Mouse (Mus musculus) adrenal gland, postnatal 10 days (tissue): ENCODE measurements at regions not wholly inside any gene's neighbourhood (a gene's known extent, or its start where the extent isn't known, plus 50 kb on each side); places are given as distances from the start of the nearest gene placed in this dataset.
"Not testable (repeated sequence)": the region's sequence is repeated elsewhere in the genome, so short reads cannot be mapped to it uniquely, and the experiment has no call there.

Experiments
- DNase-seq: peaks from one replicate; pipeline ENCODE4 v3.0.0; 2021; ENCODE audit warnings: mixed read lengths

DNA sequence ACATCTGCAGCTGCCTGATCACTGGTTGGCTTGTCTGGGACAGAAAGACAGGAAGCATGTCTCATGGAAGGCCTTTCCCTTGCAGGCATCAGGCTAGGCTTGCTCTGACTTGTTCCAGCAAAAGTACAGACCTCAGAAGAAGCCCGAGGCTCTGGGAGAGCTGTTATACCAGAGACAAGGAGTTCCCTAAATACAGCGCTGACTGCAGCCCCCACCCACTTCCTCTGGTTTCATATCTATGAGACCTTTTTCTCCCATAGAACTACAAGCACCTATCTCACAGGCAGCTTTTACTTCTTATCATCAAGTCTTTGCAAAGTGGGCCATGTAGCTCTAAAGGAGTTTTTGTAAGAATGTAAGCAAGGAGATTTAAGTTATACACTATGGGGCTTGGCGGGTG, 312.2 kb upstream of the Vmn1r3 start:
- DNase-seq: not testable (repeated sequence)

DNA sequence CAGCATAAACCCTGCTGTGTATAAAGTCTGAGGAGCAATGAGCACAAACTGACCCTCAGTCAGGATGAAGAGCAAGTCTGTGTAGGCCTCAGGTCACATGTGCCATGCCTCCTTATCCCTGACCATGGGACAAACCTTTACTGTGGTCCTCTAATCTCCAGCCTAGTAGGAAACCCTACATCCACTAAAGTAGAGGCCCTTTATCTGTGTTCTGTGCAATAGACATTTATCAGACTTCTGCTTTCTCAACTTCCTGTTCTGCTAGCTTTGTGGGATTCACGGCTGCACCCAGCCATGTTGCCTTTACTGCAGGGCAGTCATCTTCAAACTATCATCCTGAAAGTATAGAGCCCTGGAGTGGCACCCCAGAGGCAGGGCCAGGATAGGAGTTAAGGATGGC, 310.8 kb upstream of the Vmn1r3 start:
- DNase-seq: not testable (repeated sequence)

DNA sequence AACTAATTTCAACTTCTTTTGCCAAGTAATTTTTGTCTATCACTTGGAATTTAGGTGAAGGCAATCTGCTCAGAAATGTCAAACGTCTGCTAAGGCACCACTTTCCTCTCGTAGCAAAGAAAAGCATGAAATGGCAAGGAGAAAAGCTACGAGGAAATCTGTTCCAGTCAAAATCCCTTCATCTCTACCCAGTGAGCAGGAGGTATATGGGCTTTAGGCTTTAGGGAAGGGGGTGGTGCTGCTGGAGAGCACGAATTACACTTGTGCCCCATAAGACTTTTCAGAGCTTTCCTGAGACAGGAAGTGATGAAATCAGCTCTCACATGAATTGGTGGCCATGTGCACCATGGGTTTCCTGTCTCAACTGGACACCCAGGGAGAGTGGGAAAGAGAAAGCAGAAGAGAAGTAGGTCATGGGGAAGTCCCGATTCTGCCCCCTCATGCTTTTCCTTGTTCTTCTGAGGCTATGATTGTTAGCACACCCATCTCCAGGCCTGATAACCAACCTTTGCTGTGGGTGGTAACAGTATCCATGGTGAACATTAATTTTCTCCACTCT, 309.0 kb upstream of the Vmn1r3 start:
- DNase-seq: not testable (repeated sequence)

DNA sequence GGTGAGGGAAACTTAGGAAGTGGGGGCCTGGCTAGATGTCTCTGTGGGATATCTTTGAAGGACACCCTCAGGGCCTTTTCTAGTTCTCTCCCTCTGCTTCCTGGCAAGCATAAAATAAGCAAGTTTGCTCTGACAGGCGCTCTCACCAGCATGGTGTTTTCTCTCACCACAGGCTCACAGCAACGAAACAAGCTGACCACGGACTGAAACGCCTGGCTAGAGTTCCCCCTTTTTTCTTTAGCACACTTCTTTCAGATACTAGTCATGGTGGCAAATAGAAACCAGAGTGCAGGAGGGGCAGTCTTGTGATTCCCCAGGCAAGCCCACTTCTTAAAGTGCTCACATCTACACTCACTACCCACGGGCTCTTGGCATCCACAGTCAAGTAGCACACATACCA, 305.7 kb upstream of the Vmn1r3 start:
- not testable (repeated sequence) for DNase-seq

DNA sequence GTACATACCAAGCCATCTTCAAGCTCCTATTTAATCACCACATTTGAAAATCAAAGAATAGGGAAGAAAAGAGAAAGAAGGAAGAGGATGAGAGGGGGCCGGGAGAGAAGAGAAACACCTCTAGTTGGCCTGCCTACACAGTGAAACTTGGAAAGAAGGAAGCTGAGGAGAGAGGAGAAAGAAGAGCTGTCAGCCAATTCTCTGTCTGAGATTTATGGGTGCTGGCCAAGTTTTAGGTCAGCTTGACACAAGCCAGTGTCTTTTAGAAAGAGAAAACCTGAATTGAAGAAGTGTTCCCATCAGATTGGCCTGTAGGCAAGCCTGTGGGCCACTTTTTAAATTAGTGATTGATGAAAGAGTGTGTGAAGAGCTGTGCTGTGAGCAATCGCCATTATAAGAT, 296.9 kb upstream of the Vmn1r3 start:
- DNase-seq: no peak

DNA sequence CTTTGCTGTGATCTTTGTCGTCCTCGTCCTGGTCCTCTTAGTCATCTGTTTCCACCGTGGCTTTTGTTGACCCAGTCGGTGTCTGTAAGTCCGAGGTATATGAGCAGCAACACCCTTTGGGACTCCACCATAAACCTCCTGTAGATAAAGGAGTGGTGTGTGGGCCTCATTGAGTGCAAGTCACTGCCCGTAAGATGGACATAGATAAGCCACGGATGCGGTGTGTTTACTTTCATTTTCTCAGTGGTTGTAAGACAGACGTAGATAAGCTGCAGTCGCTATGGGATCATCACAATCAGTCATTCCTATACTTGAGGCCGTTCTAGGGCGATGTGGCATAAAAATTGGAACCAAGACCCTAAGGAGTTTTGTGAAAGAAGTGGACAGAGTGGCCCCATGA, 271.6 kb upstream of the Vmn1r3 start:
- no peak for DNase-seq

DNA sequence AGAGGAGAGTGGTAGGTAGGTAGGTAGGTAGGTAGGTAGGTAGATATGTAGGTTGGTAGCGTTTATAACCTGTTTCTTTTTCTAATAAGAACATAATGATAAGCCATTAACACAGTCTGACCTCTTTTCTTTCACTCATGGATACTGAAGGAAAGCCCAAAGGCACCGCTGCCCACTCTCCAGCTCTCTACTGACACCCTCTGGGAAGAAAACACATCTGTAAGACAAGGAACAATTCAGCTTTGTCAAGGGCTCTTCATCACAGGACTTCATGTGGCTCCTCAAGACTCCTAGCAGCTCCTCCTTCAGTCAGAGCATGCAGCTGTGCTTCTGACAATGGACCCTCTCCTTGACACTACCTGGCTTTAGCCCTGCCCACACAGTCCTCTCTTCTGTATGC, 252.2 kb upstream of the Vmn1r3 start:
- not testable (repeated sequence) for DNase-seq

DNA sequence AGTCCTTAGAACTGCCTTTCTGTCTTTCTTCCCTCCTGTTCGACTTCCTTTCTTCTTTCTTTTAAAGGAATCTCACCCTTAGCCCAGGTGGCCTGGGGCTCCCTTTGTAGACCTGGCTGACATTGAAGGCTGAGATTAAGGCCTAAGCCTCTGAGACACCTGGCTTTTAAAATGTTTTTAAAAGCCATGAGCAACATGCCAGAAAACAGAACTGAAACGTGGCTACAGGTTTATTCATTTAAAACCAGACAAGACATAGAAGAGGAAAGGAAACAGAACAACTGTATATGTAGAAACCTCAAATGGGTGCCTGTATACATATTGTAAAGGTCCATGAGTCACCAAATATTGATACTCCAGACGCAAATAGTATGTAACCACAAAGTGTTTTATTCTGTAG, 242.8 kb upstream of the Vmn1r3 start:
- DNase-seq: no peak

DNA sequence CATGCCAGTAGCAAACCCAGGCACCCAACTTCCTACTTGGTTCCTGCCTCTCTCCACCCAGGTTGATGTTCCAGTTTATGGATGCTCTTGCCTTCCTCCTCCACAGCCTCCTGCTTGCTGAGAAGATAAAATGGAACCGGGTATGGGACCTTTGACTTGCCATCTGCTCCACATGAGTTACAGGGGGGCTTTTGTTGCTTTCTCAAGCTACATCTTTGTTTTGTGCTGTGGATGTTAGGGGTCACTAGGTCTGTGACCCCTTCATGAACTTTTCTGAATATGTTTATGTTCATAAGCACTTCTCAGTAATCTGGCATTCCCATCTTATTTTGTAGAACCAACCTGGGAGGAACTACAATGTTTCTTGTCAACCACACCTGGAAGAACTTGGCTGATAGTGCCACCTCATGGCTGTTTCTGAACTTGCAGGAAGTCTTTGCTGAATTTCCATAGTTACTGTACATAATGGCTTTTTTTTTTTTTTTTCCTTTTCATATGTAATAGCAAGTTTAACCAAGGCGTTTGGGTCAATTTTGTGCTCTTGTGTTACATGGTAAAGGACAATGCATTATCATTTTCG, 234.9 kb upstream of the Vmn1r3 start:
- DNase-seq: peak; percentile 60

DNA sequence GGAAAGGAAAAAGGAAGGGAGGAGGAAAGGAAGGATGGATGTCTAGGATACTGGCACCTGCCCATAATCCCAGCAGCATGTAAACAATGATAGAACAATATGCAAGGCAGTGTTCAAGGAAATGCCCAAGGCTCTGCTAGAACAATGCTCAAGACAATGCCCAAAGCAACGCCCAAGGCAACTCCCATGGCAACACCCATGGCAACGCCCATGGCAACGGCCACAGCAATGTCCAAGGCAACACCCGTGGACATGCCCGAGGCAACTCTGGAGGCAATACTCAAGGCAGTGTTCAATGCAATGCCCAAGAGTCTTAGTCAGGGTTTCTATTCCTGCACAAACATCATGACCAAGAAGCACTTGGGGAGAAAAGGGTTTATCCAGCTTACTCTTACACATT, 231.5 kb upstream of the Vmn1r3 start:
- no peak for DNase-seq

DNA sequence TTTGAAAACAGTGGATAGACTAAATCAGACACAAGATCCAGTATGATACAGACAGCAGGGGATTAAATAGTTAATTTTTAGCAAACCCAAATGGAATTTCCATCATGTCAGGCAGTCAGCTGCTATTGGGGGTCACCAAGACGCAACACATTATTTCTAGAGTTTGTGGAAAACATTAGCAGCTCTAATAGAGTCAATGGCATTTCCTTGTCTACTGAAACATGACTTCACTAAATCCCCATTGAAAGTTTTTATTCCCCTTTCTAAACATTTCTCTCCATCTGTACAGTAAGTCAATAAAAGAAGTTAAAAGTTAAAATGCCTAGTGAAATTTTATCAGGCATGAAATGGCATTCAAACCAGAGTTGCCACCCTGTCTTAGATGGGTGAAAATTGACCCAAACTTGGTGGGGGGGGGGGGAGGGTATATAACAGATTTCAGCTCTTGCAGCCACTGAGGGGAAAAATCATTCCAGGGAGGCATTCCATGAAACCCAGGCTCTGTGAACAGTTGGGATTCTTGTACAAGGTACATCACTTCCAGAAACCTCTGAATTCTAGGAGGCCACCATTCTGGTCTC, 229.4 kb upstream of the Vmn1r3 start:
- DNase-seq: not testable (repeated sequence)

DNA sequence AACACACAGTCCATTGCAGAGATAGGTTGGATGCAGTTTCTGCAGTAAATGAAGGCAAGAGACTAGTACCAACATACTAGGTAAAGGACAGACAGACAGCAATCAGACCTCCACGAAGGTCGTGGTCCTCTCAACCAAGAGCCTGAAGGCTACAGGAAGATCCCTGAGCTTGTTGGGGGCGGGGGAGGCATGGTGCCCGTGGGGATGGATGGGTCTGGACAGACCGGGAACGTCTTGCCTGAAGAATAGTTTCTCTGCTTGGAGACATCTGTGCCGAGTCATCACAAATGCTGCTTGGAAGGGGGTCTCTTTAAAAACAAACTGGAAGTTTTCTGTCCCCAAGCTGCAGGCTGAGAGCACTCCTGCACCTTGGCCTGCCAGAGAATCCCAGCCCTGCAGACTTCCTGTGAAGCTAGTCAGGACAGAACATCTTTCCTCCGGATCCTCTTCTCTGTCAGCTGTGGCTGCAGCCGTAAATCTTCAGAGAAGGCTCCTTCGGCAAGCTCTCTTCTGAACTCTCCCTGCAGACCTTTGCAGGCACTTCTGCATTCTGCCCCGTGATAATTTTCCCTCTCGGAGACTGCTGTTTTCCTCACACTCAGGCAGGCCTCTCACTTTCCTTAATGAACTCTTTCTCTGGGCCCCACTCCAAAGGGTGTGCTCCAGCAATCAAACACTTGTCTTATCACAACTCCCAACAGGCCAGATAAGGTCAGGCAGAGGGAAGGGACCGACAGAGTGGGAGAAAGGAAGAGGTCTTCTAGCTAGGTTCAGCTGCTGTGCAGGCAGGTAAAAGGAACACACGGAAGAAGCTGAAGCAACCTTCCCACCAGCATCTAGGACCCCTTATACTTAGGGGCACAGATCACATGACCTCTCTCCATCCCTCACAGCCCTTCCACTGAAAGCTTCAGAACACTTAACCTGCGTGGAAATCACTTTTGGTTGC, 228.6 kb upstream of the Vmn1r3 start:
- no peak for DNase-seq

DNA sequence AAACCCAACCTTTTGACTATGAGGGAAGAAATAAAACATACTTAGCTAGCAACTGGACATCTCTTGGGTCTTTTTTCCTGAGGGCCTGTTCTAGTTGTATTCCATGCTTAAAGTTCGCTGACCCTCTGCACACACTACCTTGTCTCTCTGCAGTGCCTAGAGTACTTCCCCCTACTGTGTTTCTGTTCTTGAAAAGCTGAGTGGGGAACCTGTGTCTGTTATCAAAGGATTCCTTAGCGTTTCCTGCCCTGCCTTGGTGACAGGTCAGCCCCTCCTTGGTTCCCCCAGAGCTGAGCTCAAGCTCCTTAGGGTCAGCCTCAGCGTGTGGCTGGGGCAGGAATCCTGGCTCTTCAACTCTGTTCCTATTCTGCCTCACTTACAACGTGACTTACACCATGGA, 227.2 kb upstream of the Vmn1r3 start:
- DNase-seq: not testable (repeated sequence)

DNA sequence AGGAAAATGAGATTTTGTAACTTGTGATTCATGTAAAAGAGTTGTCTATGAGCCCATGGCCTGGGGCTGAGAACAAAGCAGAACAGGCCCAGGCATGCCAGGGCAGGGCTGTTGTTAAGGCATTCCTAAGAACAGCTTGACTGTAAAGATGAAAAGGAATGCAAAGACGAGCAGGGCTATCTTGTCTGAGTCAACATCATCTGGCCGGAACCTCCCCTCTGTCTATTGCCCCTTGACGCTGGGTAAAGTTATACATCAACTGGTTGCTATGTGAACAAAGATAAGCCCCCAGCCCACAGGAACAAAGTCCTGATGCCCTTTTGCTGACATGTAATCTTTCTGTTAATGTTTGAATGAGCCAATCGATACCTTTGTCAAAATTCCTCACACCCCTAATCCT, 217.7 kb upstream of the Vmn1r3 start:
- not testable (repeated sequence) for DNase-seq

DNA sequence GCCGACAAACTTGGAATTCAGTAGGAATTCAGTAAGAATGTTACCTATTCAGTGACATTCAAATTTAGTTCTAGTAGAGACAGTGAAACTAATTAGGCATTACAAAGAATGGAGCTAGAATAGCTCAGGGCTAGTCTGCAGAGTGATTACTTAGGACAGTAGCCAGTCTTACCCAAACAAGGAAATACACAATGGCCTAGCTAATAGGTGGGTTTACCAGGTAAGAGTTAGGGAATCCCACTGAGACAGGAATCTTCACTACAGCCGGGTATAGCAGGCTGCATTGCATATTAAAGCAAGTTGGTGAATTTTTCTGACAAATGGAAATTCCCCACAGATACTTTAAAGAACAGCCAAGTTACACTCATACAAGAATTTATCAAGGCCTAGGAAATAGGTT, 216.6 kb upstream of the Vmn1r3 start:
- DNase-seq: not testable (repeated sequence)

DNA sequence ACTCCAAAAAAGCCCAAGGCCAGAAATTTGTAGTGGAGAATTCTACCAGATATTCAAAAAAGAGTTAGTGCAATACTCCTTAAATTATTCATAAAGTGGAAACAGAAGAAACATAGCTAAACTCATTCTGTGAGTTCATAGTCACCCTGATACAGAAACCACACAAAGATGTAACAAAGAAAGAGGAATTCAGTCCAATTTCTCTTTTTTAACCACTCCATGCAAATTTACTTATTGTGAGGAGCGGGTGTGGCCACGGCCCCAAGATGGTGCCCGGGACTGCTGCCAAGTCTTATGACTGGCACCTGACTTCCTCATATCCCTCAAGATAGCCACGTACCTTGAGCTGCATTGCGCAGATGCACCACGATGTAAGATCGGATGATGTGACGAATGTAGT, 206.4 kb upstream of the Vmn1r3 start:
- DNase-seq: not testable (repeated sequence)

DNA sequence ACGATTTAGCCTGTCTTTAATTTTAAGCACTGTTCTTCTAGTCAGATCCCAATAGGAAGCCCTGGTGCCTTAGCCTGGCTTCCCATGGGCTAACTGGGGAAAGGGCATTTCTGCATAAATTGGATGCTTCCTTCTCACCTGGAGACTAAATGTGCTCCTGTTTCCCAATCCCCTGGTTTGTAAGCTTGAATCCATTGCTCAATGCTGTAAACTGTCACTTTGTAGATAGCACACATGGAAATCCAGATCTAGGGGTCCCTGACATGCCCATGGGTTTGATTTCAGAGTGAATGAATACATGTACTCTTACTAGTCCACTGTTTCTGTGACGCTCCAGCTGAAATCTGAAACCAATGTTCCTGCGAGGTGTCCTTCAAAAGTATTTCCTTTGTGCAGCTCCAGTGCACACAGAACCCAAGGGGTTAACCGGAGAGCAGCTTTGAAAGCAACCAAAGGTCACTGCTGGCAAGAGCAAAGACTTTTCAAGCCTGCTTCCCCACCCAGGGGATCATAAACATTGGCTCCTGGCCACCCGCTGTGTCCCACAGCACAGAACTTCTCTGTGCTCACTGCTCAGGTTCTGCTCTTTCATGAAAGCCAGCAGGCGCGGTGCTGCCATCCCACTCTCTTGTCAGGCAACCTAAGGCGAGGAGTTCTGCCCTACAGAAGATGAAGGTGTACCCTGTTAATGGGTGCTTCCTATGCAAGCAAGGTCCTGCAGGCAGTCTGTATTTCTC, 188.0 kb upstream of the Vmn1r3 start:
- peak; percentile 45 for DNase-seq

DNA sequence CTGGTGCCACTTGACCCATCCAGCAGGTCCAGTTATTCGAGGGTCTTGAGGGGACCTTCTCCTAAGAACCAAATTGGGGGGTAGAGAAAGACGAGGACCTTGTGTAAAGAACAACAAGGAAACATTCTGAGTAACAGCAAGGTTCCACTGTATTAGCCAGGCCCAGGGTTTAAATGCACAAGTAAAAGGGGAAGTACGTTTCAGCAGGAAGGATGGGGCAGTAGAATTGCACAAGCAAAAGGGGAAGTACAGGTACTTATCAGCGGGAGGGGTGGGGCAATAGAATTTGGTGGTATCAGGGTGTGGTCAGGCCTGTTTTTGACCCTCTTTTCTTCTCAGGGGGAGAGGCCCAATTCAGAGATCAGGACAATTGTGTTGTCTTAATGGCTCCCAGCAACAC, 182.9 kb upstream of the Vmn1r3 start:
- not testable (repeated sequence) for DNase-seq

DNA sequence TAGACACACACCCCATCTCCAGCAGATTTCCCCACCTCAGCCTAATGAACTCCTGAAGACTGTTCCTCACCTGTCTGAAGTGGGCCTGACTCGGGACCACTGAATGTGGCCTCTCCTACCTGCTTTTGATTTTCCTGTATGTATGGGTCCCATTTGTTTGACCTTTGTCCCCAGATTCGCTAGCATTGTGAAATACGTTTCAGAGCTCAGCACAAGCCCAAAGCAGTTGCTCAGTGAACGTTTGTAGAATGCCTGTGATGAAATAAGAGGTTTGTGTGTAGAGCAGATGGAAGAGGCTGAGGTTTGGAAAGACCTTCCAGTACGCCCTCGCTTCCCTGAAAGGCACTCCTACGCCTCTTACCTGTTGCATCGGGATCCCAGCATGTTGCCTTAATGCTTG, 158.3 kb upstream of the Vmn1r3 start:
- DNase-seq: not testable (repeated sequence)

DNA sequence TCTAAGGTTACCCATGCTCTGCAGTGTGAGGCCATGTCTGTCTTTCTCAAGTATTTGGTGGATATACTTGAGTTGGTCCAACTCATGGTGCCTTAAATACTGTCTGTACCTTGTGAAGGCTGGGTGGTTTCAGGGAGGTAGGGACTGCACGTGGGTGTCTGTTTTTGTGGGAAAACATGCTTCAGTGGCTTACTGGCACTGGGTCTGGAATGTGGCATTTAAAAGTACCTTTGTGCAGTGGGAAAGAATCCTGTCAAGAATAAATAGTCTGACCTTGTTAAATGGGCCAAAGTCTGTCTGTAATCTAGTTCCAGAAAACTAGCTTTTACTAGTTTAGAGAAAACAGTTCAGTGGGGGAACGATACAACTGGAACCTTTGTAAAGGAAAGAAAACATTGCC, 157.5 kb upstream of the Vmn1r3 start:
- DNase-seq: not testable (repeated sequence)

DNA sequence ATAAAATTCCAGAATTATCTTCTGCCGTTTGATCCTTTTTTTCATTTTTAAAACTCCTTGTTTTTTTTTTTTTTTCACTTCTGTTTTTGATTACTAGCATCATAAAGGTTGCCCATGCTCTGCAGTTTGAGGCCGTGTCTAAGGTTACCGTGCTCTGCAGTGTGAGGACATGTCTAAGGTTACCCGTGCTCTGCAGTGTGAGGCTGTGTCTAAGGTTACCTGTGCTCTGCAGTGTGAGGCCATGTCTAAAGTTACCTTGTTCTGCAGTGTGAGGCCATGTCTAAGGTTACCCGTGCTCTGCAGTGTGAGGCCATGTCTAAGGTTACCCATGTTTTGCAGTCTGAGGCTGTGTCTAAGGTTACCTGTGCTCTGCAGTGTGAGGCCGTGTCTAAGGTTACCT, 157.0 kb upstream of the Vmn1r3 start:
- not testable (repeated sequence) for DNase-seq
